Mouse (Mus musculus) left cerebral cortex, adult 2 months (tissue): ENCODE data around the gene Dkc1. TPM values are rescaled to one million over a fixed set of nuclear protein-coding genes. Genes with fewer than 3 reads are reported as not detected.

Experiments used
- DNase-seq, 2 experiments: peaks; one replicate each; pipeline ENCODE4 v3.0.0; 2021 to 2022; ENCODE audit warnings: low spot score in 2 of 2, mixed read lengths in 1 of 2; ENCODE audit errors: extremely low spot score in 1 of 2
- H3K27ac ChIP-seq: fragments of 200-600 bp; 2 replicates; pipeline ENCODE4 v1.8.1; 2022
- H3K4me3 ChIP-seq: fragments of 200-600 bp; 2 replicates; pipeline ENCODE4 v1.8.1; 2022
- CTCF ChIP-seq: fragments of 200-600 bp; IDR thresholded peaks from 2 replicates; pipeline ENCODE4 v1.8.1; 2022; ENCODE audit warnings: antibody characterized with exemption, mild to moderate bottlenecking, moderate library complexity
- intact Hi-C: fragments of 180-260 bp; cut with DNase I; formaldehyde crosslinking; loops from one replicate; pipeline ENCODE4 v1.15.1; 2025
- long read RNA-seq, 2 experiments: library from polyadenylated mRNA; stranded (forward); transcript quantifications; one replicate each; pipeline ENCODE4 v2.0.0; 2021; ENCODE audit warnings: borderline mapping rate in 2 of 2
- total RNA-seq, 2 experiments: library from RNA; stranded (reverse); gene quantifications; 2 replicates each; pipeline ENCODE4 v1.2.3; 2021

Gene Dkc1
- total RNA-seq, result 10 to 100 TPM; 23.4 to 33.7 TPM
- long read RNA-seq, experiment 1, transcript Dkc1-201 (15 exons, 2,804 nt), result major isoform, 25 of 42 reads
- long read RNA-seq, experiment 1, partial matches to known transcripts, result 4 of 42 reads
- long read RNA-seq, experiment 1, other reads (novel, unspliced or antisense), result 13 of 42 reads
- long read RNA-seq, experiment 2, transcript Dkc1-201 (15 exons, 2,804 nt), result major isoform, 9 of 16 reads
- long read RNA-seq, experiment 2, partial matches to known transcripts, result 4 of 16 reads
- long read RNA-seq, experiment 2, other reads (novel, unspliced or antisense), result 3 of 16 reads

- DNase-seq, result peak; percentile 74 to 83
- intact Hi-C loops, result loop anchor here (2.0 kb wide), 1 partner anchor 33 kb away; no protein-coding TSS in a partner anchor
- Histone ChIP-seq H3K27ac (peak within 1 kb of the TSS; percentile 61), H3K4me3 (peak within 1 kb of the TSS; percentile 55)
- TF ChIP-seq CTCF, result no peak; the same call in 1 of the 2 replicates
Observed at GRCm38 (mm10) chrX:75095369-75096162, at the start of gene Dkc1. Gene Dkc1 (plus strand): TSS chrX:75095854.

GRCm38 (mm10) chrX:75045931-75046330, 49.7 kb upstream of the Dkc1 start:
- H3K4me3 ChIP-seq, result no peak overlapping the region
- TF ChIP-seq CTCF, result no peak
- no peak for DNase-seq
- intact Hi-C loops, result no loop called here
- no peak overlapping the region for H3K27ac ChIP-seq

- no peak for DNase-seq
- TF ChIP-seq CTCF, result no peak
- H3K27ac ChIP-seq, result no peak overlapping the region
- intact Hi-C loops, result no loop called here
- H3K4me3 ChIP-seq, result no peak overlapping the region
Observed at GRCm38 (mm10) chrX:75046921-75047635, 48.6 kb upstream of the Dkc1 start.

- DNase-seq, result no peak
Observed at GRCm38 (mm10) chrX:75056120-75056775, 39.4 kb upstream of the Dkc1 start.

GRCm38 (mm10) chrX:75082351-75082750, 13.3 kb upstream of the Dkc1 start:
- DNase-seq, result no peak
- intact Hi-C loops, result no loop called here
- no peak overlapping the region for H3K27ac ChIP-seq
- H3K4me3 ChIP-seq, result no peak overlapping the region
- TF ChIP-seq CTCF, result no peak

More at GRCm38 (mm10) chrX:75056120-75056775, 39.4 kb upstream of the Dkc1 start:
- TF ChIP-seq CTCF, result no peak
- Histone ChIP-seq H3K4me3 (no peak overlapping the region), H3K27ac (no peak overlapping the region)
- intact Hi-C loops, result no loop called here

- no peak for TF ChIP-seq CTCF
- intact Hi-C loops, result no loop called here
- DNase-seq, result peak; percentile 8 to 24
- H3K27ac ChIP-seq, result no peak overlapping the region
- peak overlapping the region; percentile 52 for H3K4me3 ChIP-seq
Observed at GRCm38 (mm10) chrX:75083982-75084773, 11.5 kb upstream of the Dkc1 start.

GRCm38 (mm10) chrX:75084774-75085508, 10.7 kb upstream of the Dkc1 start, which contains the start of gene Gab3:
Gene Gab3 (minus strand): TSS chrX:75085458.
- H3K27ac ChIP-seq, result no peak within 1 kb of the TSS
- peak; percentile 33 to 39 for DNase-seq
- TF ChIP-seq CTCF, result no peak
- intact Hi-C loops, result loop anchor here (5.0 kb wide), 1 partner anchor 588 kb away; no protein-coding TSS in a partner anchor
- H3K4me3 ChIP-seq, result peak within 1 kb of the TSS; percentile 52

GRCm38 (mm10) chrX:75085654-75086053, 10.0 kb upstream of the Dkc1 start:
- DNase-seq, result no peak
- Histone ChIP-seq H3K27ac (no peak overlapping the region), H3K4me3 (no peak overlapping the region)
- peak; percentile 20 for TF ChIP-seq CTCF
- intact Hi-C loops, result loop anchor here (5.0 kb wide), 1 partner anchor 588 kb away; no protein-coding TSS in a partner anchor

- Histone ChIP-seq H3K4me3 (peak overlapping the region; percentile 55), H3K27ac (peak overlapping the region; percentile 37)
- intact Hi-C loops, result loop anchor here (2.0 kb wide), 1 partner anchor 33 kb away; no protein-coding TSS in a partner anchor
- no peak for DNase-seq
- no peak for TF ChIP-seq CTCF
Observed at GRCm38 (mm10) chrX:75096163-75096770, 613 bp downstream of the Dkc1 start.

- intact Hi-C loops, result no loop called here
- TF ChIP-seq CTCF, result no peak
- H3K27ac ChIP-seq, result no peak overlapping the region
- H3K4me3 ChIP-seq, result no peak overlapping the region
- no peak for DNase-seq
Observed at GRCm38 (mm10) chrX:75098799-75099198, 3.1 kb downstream of the Dkc1 start.
